Mouse (Mus musculus): ENCODE results near the gene Mthfd1l. TPM values are rescaled to one million over a fixed set of nuclear protein-coding genes. Genes with fewer than 3 reads are reported as not detected.
"Not testable (repeated sequence)": the region's sequence is repeated elsewhere in the genome, so short reads cannot be mapped to it uniquely, and the experiment has no call there.

Mthfd1l gene
- polyA plus RNA-seq, 1 experiment from 2014 or later: 18.4 TPM

- Histone ChIP-seq H3K36me3 (no peaks in the 10 kb centered on the region), H3K27me3 (no peaks in the 10 kb centered on the region), H3K9ac (no peak overlapping the region), H3K4me3 (replicated peaks) (no peak overlapping the region), H3K4me1 (peaks cover 5% of the 10 kb centered on the region; the same call in 1 of the 2 replicates), H3K4me2 (no peak overlapping the region), H3K9me3 (replicated peaks) (no peaks in the 10 kb centered on the region), H3K27ac (no peak overlapping the region)
- WGBS: 69% methylated on average over 4 of the region's 4 CpGs
- ATAC-seq (replicated peaks; ENCODE audit: low FRiP score): no peak
Observed at GRCm38 (mm10) chr10:4177285-4177684, 204.4 kb downstream of the Mthfd1l start.

GRCm38 (mm10) chr10:4179049-4179790 is 206.3 kb downstream of the Mthfd1l start:
- Histone ChIP-seq H3K27me3 (no peaks in the 10 kb centered on the region), H3K4me2 (no peak overlapping the region), H3K9ac (no peak overlapping the region), H3K36me3 (no peaks in the 10 kb centered on the region), H3K27ac (no peak overlapping the region), H3K4me1 (peaks cover 8% of the 10 kb centered on the region; the same call in 1 of the 2 replicates), H3K9me3 (replicated peaks) (no peaks in the 10 kb centered on the region), H3K4me3 (replicated peaks) (no peak overlapping the region)
- 84% methylated on average over 7 of the region's 7 CpGs for WGBS
- no peak for ATAC-seq (replicated peaks; ENCODE audit: low FRiP score)

- Histone ChIP-seq H3K9ac (no peak overlapping the region), H3K4me3 (replicated peaks) (no peak overlapping the region), H3K9me3 (replicated peaks) (no peaks in the 10 kb centered on the region), H3K27ac (peak overlapping the region; percentile 41; the same call in 1 of the 2 replicates), H3K36me3 (no peaks in the 10 kb centered on the region), H3K4me1 (peaks cover 10% of the 10 kb centered on the region; the same call in 1 of the 2 replicates), H3K27me3 (no peaks in the 10 kb centered on the region), H3K4me2 (no peak overlapping the region)
- peak; percentile 68; the same call in 1 of the 2 replicates for ATAC-seq (replicated peaks; ENCODE audit: low FRiP score)
- 75% methylated on average over 1 of the region's 1 CpGs for WGBS
Observed at GRCm38 (mm10) chr10:4181953-4182352, 209.0 kb downstream of the Mthfd1l start.

- no peak for ATAC-seq (replicated peaks; ENCODE audit: low FRiP score)
- Histone ChIP-seq H3K9ac (no peak overlapping the region), H3K36me3 (no peaks in the 10 kb centered on the region), H3K4me2 (no peak overlapping the region), H3K27ac (peak overlapping the region; percentile 41; the same call in 1 of the 2 replicates), H3K4me1 (peaks cover 10% of the 10 kb centered on the region; the same call in 1 of the 2 replicates), H3K4me3 (replicated peaks) (no peak overlapping the region), H3K27me3 (no peaks in the 10 kb centered on the region), H3K9me3 (replicated peaks) (no peaks in the 10 kb centered on the region)
- WGBS: 72% methylated on average over 2 of the region's 2 CpGs
Observed at GRCm38 (mm10) chr10:4182406-4182805, 209.5 kb downstream of the Mthfd1l start.

GRCm38 (mm10) chr10:4188614-4189402 is 215.9 kb downstream of the Mthfd1l start:
- peak; percentile 25; the same call in 1 of the 2 replicates for ATAC-seq (replicated peaks; ENCODE audit: low FRiP score)
- Histone ChIP-seq H3K4me2 (no peak overlapping the region), H3K27me3 (no peaks in the 10 kb centered on the region), H3K4me1 (0 out of 2 replicates have a peak, but pooled peaks cover 9% of the 10 kb centered on the region), H3K27ac (no peak overlapping the region), H3K4me3 (replicated peaks) (no peak overlapping the region), H3K9ac (no peak overlapping the region), H3K9me3 (replicated peaks) (no peaks in the 10 kb centered on the region), H3K36me3 (no peaks in the 10 kb centered on the region)
- 75% methylated on average over 18 of the region's 18 CpGs for WGBS

- Histone ChIP-seq H3K27me3 (no peaks in the 10 kb centered on the region), H3K36me3 (no peaks in the 10 kb centered on the region), H3K9ac (no peak overlapping the region), H3K4me1 (0 out of 2 replicates have a peak, but pooled peaks cover 9% of the 10 kb centered on the region), H3K9me3 (replicated peaks) (no peaks in the 10 kb centered on the region), H3K27ac (no peak overlapping the region), H3K4me2 (no peak overlapping the region), H3K4me3 (replicated peaks) (no peak overlapping the region)
- 79% methylated on average over 6 of the region's 6 CpGs for WGBS
- no peak for ATAC-seq (replicated peaks; ENCODE audit: low FRiP score)
Observed at GRCm38 (mm10) chr10:4189422-4189821, 216.5 kb downstream of the Mthfd1l start.

GRCm38 (mm10) chr10:4198978-4199377 is 226.1 kb downstream of the Mthfd1l start:
- 70% methylated on average over 6 of the region's 6 CpGs for WGBS
- Histone ChIP-seq H3K9me3 (replicated peaks) (no peaks in the 10 kb centered on the region), H3K27me3 (no peaks in the 10 kb centered on the region), H3K4me2 (no peak overlapping the region), H3K4me3 (replicated peaks) (no peak overlapping the region), H3K36me3 (no peaks in the 10 kb centered on the region), H3K9ac (no peak overlapping the region), H3K4me1 (no peaks in the 10 kb centered on the region), H3K27ac (no peak overlapping the region)
- ATAC-seq (replicated peaks; ENCODE audit: low FRiP score): no peak

- Histone ChIP-seq H3K36me3 (no peaks in the 10 kb centered on the region), H3K27me3 (no peaks in the 10 kb centered on the region), H3K9ac (no peak overlapping the region), H3K27ac (no peak overlapping the region), H3K4me3 (replicated peaks) (no peak overlapping the region), H3K9me3 (replicated peaks) (no peaks in the 10 kb centered on the region), H3K4me1 (no peaks in the 10 kb centered on the region), H3K4me2 (no peak overlapping the region)
- WGBS: 84% methylated on average over 6 of the region's 6 CpGs
- ATAC-seq (replicated peaks; ENCODE audit: low FRiP score): no peak
Observed at GRCm38 (mm10) chr10:4199926-4200325, 227.0 kb downstream of the Mthfd1l start.

- Histone ChIP-seq H3K27me3 (no peaks in the 10 kb centered on the region), H3K4me2 (no peak overlapping the region), H3K9me3 (replicated peaks) (no peaks in the 10 kb centered on the region), H3K4me1 (no peaks in the 10 kb centered on the region), H3K36me3 (no peaks in the 10 kb centered on the region), H3K9ac (no peak overlapping the region), H3K4me3 (replicated peaks) (no peak overlapping the region), H3K27ac (no peak overlapping the region)
- no peak for ATAC-seq (replicated peaks; ENCODE audit: low FRiP score)
- 96% methylated on average over 5 of the region's 5 CpGs for WGBS
Observed at GRCm38 (mm10) chr10:4200546-4201104, 227.7 kb downstream of the Mthfd1l start.

GRCm38 (mm10) chr10:4201141-4201540 is 228.2 kb downstream of the Mthfd1l start:
- Histone ChIP-seq H3K36me3 (no peaks in the 10 kb centered on the region), H3K4me3 (replicated peaks) (no peak overlapping the region), H3K9ac (no peak overlapping the region), H3K27me3 (no peaks in the 10 kb centered on the region), H3K9me3 (replicated peaks) (no peaks in the 10 kb centered on the region), H3K4me1 (no peaks in the 10 kb centered on the region), H3K27ac (no peak overlapping the region), H3K4me2 (no peak overlapping the region)
- 95% methylated on average over 4 of the region's 4 CpGs for WGBS
- no peak for ATAC-seq (replicated peaks; ENCODE audit: low FRiP score)

- H3K9me3 ChIP-seq (replicated peaks); H3K27me3 ChIP-seq; H3K36me3 ChIP-seq; H3K9ac ChIP-seq; H3K4me1 ChIP-seq; H3K4me2 ChIP-seq; H3K4me3 ChIP-seq (replicated peaks); ATAC-seq (replicated peaks; ENCODE audit: low FRiP score); H3K27ac ChIP-seq: not testable (repeated sequence)
- 53% methylated on average over 6 of the region's 6 CpGs for WGBS
Observed at GRCm38 (mm10) chr10:4203651-4204050, 230.7 kb downstream of the Mthfd1l start.

- Histone ChIP-seq H3K4me1 (peaks cover 10% of the 10 kb centered on the region), H3K27me3 (no peaks in the 10 kb centered on the region), H3K36me3 (no peaks in the 10 kb centered on the region), H3K4me2 (no peak overlapping the region), H3K4me3 (replicated peaks) (no peak overlapping the region), H3K9me3 (replicated peaks) (no peaks in the 10 kb centered on the region), H3K9ac (no peak overlapping the region), H3K27ac (no peak overlapping the region)
- no peak for ATAC-seq (replicated peaks; ENCODE audit: low FRiP score)
- 76% methylated on average over 15 of the region's 15 CpGs for WGBS
Observed at GRCm38 (mm10) chr10:4209040-4209439, 236.1 kb downstream of the Mthfd1l start.

Measured in kidney, embryonic 15.5 days (tissue).